Mouse (Mus musculus) gastrocnemius, postnatal 14 days (tissue): ENCODE measurements at regions not wholly inside any gene's neighbourhood (a gene's known extent, or its start where the extent isn't known, plus 50 kb on each side); places are given as distances from the start of the nearest gene placed in this dataset.
"Not testable (repeated sequence)": the region's sequence is repeated elsewhere in the genome, so short reads cannot be mapped to it uniquely, and the experiment has no call there.

Experiments
- DNase-seq: peaks from one replicate; pipeline ENCODE4 v3.0.0; 2021; ENCODE audit warnings: mixed read lengths
- intact Hi-C: fragments of 180-260 bp; cut with DNase I; formaldehyde crosslinking; loops from one replicate; pipeline ENCODE4 v1.15.1; 2025; ENCODE audit warnings: low total_unique reads

- no peak for DNase-seq
- intact Hi-C loops, result no loop called here
Measured at GRCm38 (mm10) chr13:99128979-99129378, 55.6 kb upstream of the Zfp366 start.

GRCm38 (mm10) chr13:99128284-99128691, 56.3 kb upstream of the Zfp366 start:
- intact Hi-C loops, result no loop called here
- DNase-seq, result peak; percentile 59

GRCm38 (mm10) chr13:99127716-99128115, 56.9 kb upstream of the Zfp366 start:
- intact Hi-C loops, result no loop called here
- DNase-seq, result no peak

- DNase-seq, intact Hi-C loops: not testable (repeated sequence)
Measured at GRCm38 (mm10) chr13:99126971-99127370, 57.7 kb upstream of the Zfp366 start.

GRCm38 (mm10) chr13:99126538-99126937, 58.1 kb upstream of the Zfp366 start:
- intact Hi-C loops, result no loop called here
- no peak for DNase-seq

- intact Hi-C loops, result no loop called here
- DNase-seq, result no peak
Measured at GRCm38 (mm10) chr13:99125946-99126345, 58.7 kb upstream of the Zfp366 start.

- peak; percentile 79 for DNase-seq
- intact Hi-C loops, result no loop called here
Measured at GRCm38 (mm10) chr13:99124894-99125570, 59.6 kb upstream of the Zfp366 start.

- no peak for DNase-seq
- intact Hi-C loops, result no loop called here
Measured at GRCm38 (mm10) chr13:99124141-99124540, 60.5 kb upstream of the Zfp366 start.

GRCm38 (mm10) chr13:99123476-99124140, 61.0 kb upstream of the Zfp366 start:
- intact Hi-C loops, result no loop called here
- no peak for DNase-seq

GRCm38 (mm10) chr13:99122539-99122938, 62.1 kb upstream of the Zfp366 start:
- DNase-seq, intact Hi-C loops: not testable (repeated sequence)

- intact Hi-C loops, result no loop called here
Measured at GRCm38 (mm10) chr13:99121096-99121495, 63.5 kb upstream of the Zfp366 start.

GRCm38 (mm10) chr13:99119941-99120340, 64.7 kb upstream of the Zfp366 start:
- intact Hi-C loops, result no loop called here

More at GRCm38 (mm10) chr13:99121096-99121495, 63.5 kb upstream of the Zfp366 start:
- no peak for DNase-seq

GRCm38 (mm10) chr13:99118901-99119300, 65.7 kb upstream of the Zfp366 start:
- intact Hi-C loops, result no loop called here
- no peak for DNase-seq

More at GRCm38 (mm10) chr13:99119941-99120340, 64.7 kb upstream of the Zfp366 start:
- DNase-seq, result no peak

- DNase-seq, result no peak
- intact Hi-C loops, result no loop called here
Measured at GRCm38 (mm10) chr13:99115541-99115940, 69.1 kb upstream of the Zfp366 start.

- no peak for DNase-seq
- intact Hi-C loops, result no loop called here
Measured at GRCm38 (mm10) chr13:99114565-99114964, 70.1 kb upstream of the Zfp366 start.

GRCm38 (mm10) chr13:99111736-99112386, 72.8 kb upstream of the Zfp366 start:
- intact Hi-C loops, result no loop called here
- no peak for DNase-seq

- intact Hi-C loops, result no loop called here
- DNase-seq, result no peak
Measured at GRCm38 (mm10) chr13:99107983-99108382, 76.6 kb upstream of the Zfp366 start.

GRCm38 (mm10) chr13:99102089-99102681, 82.4 kb upstream of the Zfp366 start:
- no peak for DNase-seq
- intact Hi-C loops, result no loop called here

GRCm38 (mm10) chr13:99100430-99101409, 83.9 kb upstream of the Zfp366 start:
- intact Hi-C loops, result no loop called here
- DNase-seq, result peak; percentile 27
